Mouse (Mus musculus): ENCODE data around the gene Adgrl1. TPM values are rescaled to one million over a fixed set of nuclear protein-coding genes. Genes with fewer than 3 reads are reported as not detected.
A peak's percentile ranks its signal among the peaks of the same experiment; 100 is the strongest.

Gene Adgrl1
- total and polyA plus RNA-seq, 2 experiments from 2014 or later: 54.6 to 469 TPM

- Histone ChIP-seq H3K4me2 (ENCODE audit: low read depth, low read length) (no peak overlapping the region), H3K36me3 (ENCODE audit: insufficient read depth, low read length) (0 out of 2 replicates have a peak, but pooled peaks cover 2% of the 10 kb centered on the region), H3K4me3 (ENCODE audit: low read length) (no peak overlapping the region), H3K9ac (replicated peaks; ENCODE audit: low read length) (no peak overlapping the region), H3K27ac (no peak overlapping the region), H3K4me1 (ENCODE audit: insufficient read depth, low read length) (no peaks in the 10 kb centered on the region), H3K27me3 (ENCODE audit: insufficient read depth, low read length) (no peaks in the 10 kb centered on the region), H3K9me3 (ENCODE audit: low read length) (no peaks in the 10 kb centered on the region)
- no peak for DNase-seq (ENCODE audit: low spot score)
- 90% methylated on average over 5 of the region's 5 CpGs for WGBS
- no peak for TF ChIP-seq CTCF (IDR thresholded peaks at IDR 0.05; ENCODE audit: low read depth)
- ATAC-seq: no peak
These were observed 64.3 kb downstream of the Adgrl1 start for GRCm38 (mm10) chr8:83964015-83964765.

- no peaks in the 10 kb centered on the region for H3K9me3 ChIP-seq (ENCODE audit: low read length)
- H3K9ac ChIP-seq (replicated peaks; ENCODE audit: low read length): no peak overlapping the region
- TF ChIP-seq CTCF (IDR thresholded peaks at IDR 0.05; ENCODE audit: low read depth): no peak
- WGBS: 94% methylated on average over 7 of the region's 7 CpGs
- H3K4me2 ChIP-seq (ENCODE audit: low read depth, low read length): no peak overlapping the region
- H3K27me3 ChIP-seq (ENCODE audit: insufficient read depth, low read length): no peaks in the 10 kb centered on the region
- ATAC-seq (no peak), DNase-seq (ENCODE audit: low spot score) (no peak)
- no peak overlapping the region for H3K4me3 ChIP-seq (ENCODE audit: low read length)
- peaks cover 5% of the 10 kb centered on the region; the same call in 1 of the 2 replicates for H3K4me1 ChIP-seq (ENCODE audit: insufficient read depth, low read length)
- 0 out of 2 replicates have a peak, but pooled peaks cover 2% of the 10 kb centered on the region for H3K36me3 ChIP-seq (ENCODE audit: insufficient read depth, low read length)
- no peak overlapping the region for H3K27ac ChIP-seq
These were observed 67.8 kb downstream of the Adgrl1 start for GRCm38 (mm10) chr8:83967701-83968100.

- Histone ChIP-seq H3K9me3 (ENCODE audit: low read length) (no peaks in the 10 kb centered on the region), H3K4me3 (ENCODE audit: low read length) (no peak overlapping the region), H3K4me1 (ENCODE audit: insufficient read depth, low read length) (peaks cover 18% of the 10 kb centered on the region; the same call in 1 of the 2 replicates), H3K9ac (replicated peaks; ENCODE audit: low read length) (no peak overlapping the region), H3K36me3 (ENCODE audit: insufficient read depth, low read length) (no peaks in the 10 kb centered on the region), H3K4me2 (ENCODE audit: low read depth, low read length) (no peak overlapping the region), H3K27ac (no peak overlapping the region), H3K27me3 (ENCODE audit: insufficient read depth, low read length) (no peaks in the 10 kb centered on the region)
- no peak for DNase-seq (ENCODE audit: low spot score)
- ATAC-seq: no peak
- WGBS: 89% methylated on average over 4 of the region's 4 CpGs
- TF ChIP-seq CTCF (IDR thresholded peaks at IDR 0.05; ENCODE audit: low read depth): no peak
These were observed 71.2 kb downstream of the Adgrl1 start for GRCm38 (mm10) chr8:83971121-83971520.

GRCm38 (mm10) chr8:83971661-83972060 is 71.8 kb downstream of the Adgrl1 start:
- no peak for TF ChIP-seq CTCF (IDR thresholded peaks at IDR 0.05; ENCODE audit: low read depth)
- Histone ChIP-seq H3K9me3 (ENCODE audit: low read length) (no peaks in the 10 kb centered on the region), H3K36me3 (ENCODE audit: insufficient read depth, low read length) (no peaks in the 10 kb centered on the region), H3K27me3 (ENCODE audit: insufficient read depth, low read length) (no peaks in the 10 kb centered on the region), H3K9ac (replicated peaks; ENCODE audit: low read length) (peak overlapping the region; percentile 95), H3K4me3 (ENCODE audit: low read length) (peak overlapping the region; percentile 92), H3K4me2 (ENCODE audit: low read depth, low read length) (peak overlapping the region; percentile 89), H3K4me1 (ENCODE audit: insufficient read depth, low read length) (peaks cover 18% of the 10 kb centered on the region; the same call in 1 of the 2 replicates), H3K27ac (peak overlapping the region; percentile 88; the same call in 1 of the 2 replicates)
- DNase-seq (ENCODE audit: low spot score): no peak
- 69% methylated on average over 6 of the region's 6 CpGs for WGBS
- ATAC-seq: no peak

- Histone ChIP-seq H3K4me2 (ENCODE audit: low read depth, low read length) (peak within 1 kb of the TSS; percentile 93), H3K27ac (peak within 1 kb of the TSS; percentile 90), H3K36me3 (ENCODE audit: insufficient read depth, low read length) (no peaks in the 10 kb centered on the region), H3K9ac (replicated peaks; ENCODE audit: low read length) (peak within 1 kb of the TSS; percentile 95), H3K27me3 (ENCODE audit: insufficient read depth, low read length) (no peaks in the 10 kb centered on the region), H3K4me1 (ENCODE audit: insufficient read depth, low read length) (peaks cover 21% of the 10 kb centered on the region), H3K9me3 (ENCODE audit: low read length) (no peaks in the 10 kb centered on the region), H3K4me3 (ENCODE audit: low read length) (peak within 1 kb of the TSS; percentile 92)
- peak; percentile 99 for ATAC-seq
- WGBS: under 1% methylated on average over 84 of the region's 94 CpGs
- peak; percentile 99 for DNase-seq (ENCODE audit: low spot score)
- no peak for TF ChIP-seq CTCF (IDR thresholded peaks at IDR 0.05; ENCODE audit: low read depth)
These were observed 72.5 kb downstream of the Adgrl1 start, which contains the start of gene Prkaca for GRCm38 (mm10) chr8:83972150-83973120. Gene Prkaca, plus strand, starts transcription at chr8:83972993.

- Histone ChIP-seq H3K9ac (replicated peaks; ENCODE audit: low read length) (peak overlapping the region; percentile 95), H3K4me2 (ENCODE audit: low read depth, low read length) (peak overlapping the region; percentile 93), H3K27me3 (ENCODE audit: insufficient read depth, low read length) (no peaks in the 10 kb centered on the region), H3K9me3 (ENCODE audit: low read length) (no peaks in the 10 kb centered on the region), H3K27ac (peak overlapping the region; percentile 90), H3K36me3 (ENCODE audit: insufficient read depth, low read length) (no peaks in the 10 kb centered on the region), H3K4me3 (ENCODE audit: low read length) (peak overlapping the region; percentile 92), H3K4me1 (ENCODE audit: insufficient read depth, low read length) (peaks cover 24% of the 10 kb centered on the region)
- TF ChIP-seq CTCF (IDR thresholded peaks at IDR 0.05; ENCODE audit: low read depth): no peak
- ATAC-seq (peak; percentile 27), DNase-seq (ENCODE audit: low spot score) (peak; percentile 45)
- WGBS: 4% methylated on average over 32 of the region's 37 CpGs
These were observed 73.5 kb downstream of the Adgrl1 start for GRCm38 (mm10) chr8:83973161-83974031.

Measured in hindbrain, postnatal 0 days (tissue).